Mouse (Mus musculus) adrenal gland, postnatal 36 days (tissue): Measurements from ENCODE around the gene Eif2d. TPM values are rescaled to one million over a fixed set of nuclear protein-coding genes. Genes with fewer than 3 reads are reported as not detected.
"Not testable (repeated sequence)": the region's sequence is repeated elsewhere in the genome, so short reads cannot be mapped to it uniquely, and the experiment has no call there.

Experiments used
- DNase-seq, 2 experiments: peaks; one replicate each; pipeline ENCODE4 v3.0.0; 2021; ENCODE audit warnings: mixed read lengths in 1 of 2
- total RNA-seq, 2 experiments: library from RNA; stranded (reverse); gene quantifications; 2 replicates each; pipeline ENCODE4 v1.2.3; 2021

Eif2d gene
- total RNA-seq, 2 experiments from 2014 or later, result 34.8 to 46.9 TPM

GRCm38 (mm10) chr1:131139102-131140095 lies 13.6 kb upstream of the Eif2d start:
- no peak for DNase-seq

- DNase-seq, result no peak
These were observed 11.5 kb upstream of the Eif2d start for GRCm38 (mm10) chr1:131141449-131141848.

- no peak for DNase-seq
These were observed 10.5 kb upstream of the Eif2d start for GRCm38 (mm10) chr1:131142472-131142871.

GRCm38 (mm10) chr1:131145222-131145621 lies 7.8 kb upstream of the Eif2d start:
- not testable (repeated sequence) for DNase-seq

- no peak for DNase-seq
These were observed 6.8 kb upstream of the Eif2d start for GRCm38 (mm10) chr1:131146181-131146614.

- DNase-seq, result no peak
These were observed 3.5 kb upstream of the Eif2d start for GRCm38 (mm10) chr1:131149496-131149895.

GRCm38 (mm10) chr1:131155456-131155855 lies 2.5 kb downstream of the Eif2d start:
- DNase-seq, result peak; percentile 42 to 71

- not testable (repeated sequence) for DNase-seq
These were observed 6.8 kb downstream of the Eif2d start for GRCm38 (mm10) chr1:131159573-131160327.

GRCm38 (mm10) chr1:131161091-131161490 lies 8.1 kb downstream of the Eif2d start:
- DNase-seq, result no peak

GRCm38 (mm10) chr1:131164427-131164826 lies 11.4 kb downstream of the Eif2d start:
- DNase-seq, result peak in 1 of 2 experiments; percentile 28

GRCm38 (mm10) chr1:131167612-131168011 lies 14.6 kb downstream of the Eif2d start:
- DNase-seq, result no peak

- DNase-seq, result no peak
These were observed 20.0 kb downstream of the Eif2d start for GRCm38 (mm10) chr1:131173001-131173400.

GRCm38 (mm10) chr1:131173809-131174208 lies 20.8 kb downstream of the Eif2d start:
- DNase-seq, result no peak

GRCm38 (mm10) chr1:131174299-131174861 lies 21.4 kb downstream of the Eif2d start:
- DNase-seq, result peak; percentile 46 to 49

- no peak for DNase-seq
These were observed 22.2 kb downstream of the Eif2d start for GRCm38 (mm10) chr1:131175189-131175588.

- no peak for DNase-seq
These were observed 22.8 kb downstream of the Eif2d start for GRCm38 (mm10) chr1:131175819-131176218.

GRCm38 (mm10) chr1:131177249-131177648 lies 24.3 kb downstream of the Eif2d start:
- DNase-seq, result peak; percentile 57 to 58

GRCm38 (mm10) chr1:131178083-131178482 lies 25.1 kb downstream of the Eif2d start:
- DNase-seq, result no peak

GRCm38 (mm10) chr1:131180386-131180785 lies 27.4 kb downstream of the Eif2d start:
- no peak for DNase-seq

GRCm38 (mm10) chr1:131181642-131182527 lies 28.9 kb downstream of the Eif2d start:
- peak; percentile 88 to 91 for DNase-seq

GRCm38 (mm10) chr1:131183201-131183600 lies 30.2 kb downstream of the Eif2d start:
- DNase-seq, result no peak
